Mouse (Mus musculus) gastrocnemius, postnatal 4 days (tissue): ENCODE measurements around the gene Zfyve28. TPM values are rescaled to one million over a fixed set of nuclear protein-coding genes. Genes with fewer than 3 reads are reported as not detected.

Source experiments
- DNase-seq, 2 experiments: peaks; one replicate each; pipeline ENCODE4 v3.0.0; 2021 to 2022; ENCODE audit warnings: low spot score in 2 of 2, mixed read lengths in 2 of 2
- total RNA-seq, 2 experiments: library from RNA; stranded (reverse); gene quantifications; 2 replicates each; pipeline ENCODE4 v1.2.3; 2021

Gene Zfyve28
- total RNA-seq, 2 experiments from 2014 or later: 2.8 to 2.9 TPM

- DNase-seq: peak; percentile 5 to 12
These were observed 104.3 kb downstream of the Zfyve28 start for GRCm38 (mm10) chr5:34183976-34184375.

GRCm38 (mm10) chr5:34183156-34183880 is 104.9 kb downstream of the Zfyve28 start:
- DNase-seq: peak; percentile 10 to 14

- peak; percentile 14 to 18 for DNase-seq
These were observed 105.8 kb downstream of the Zfyve28 start for GRCm38 (mm10) chr5:34182486-34182885.

- DNase-seq: peak in 1 of 2 experiments; percentile 5
These were observed 110.4 kb downstream of the Zfyve28 start for GRCm38 (mm10) chr5:34177821-34178220.

GRCm38 (mm10) chr5:34177091-34177490 is 111.2 kb downstream of the Zfyve28 start:
- no peak for DNase-seq

- no peak for DNase-seq
These were observed 111.6 kb downstream of the Zfyve28 start for GRCm38 (mm10) chr5:34176691-34177090.

GRCm38 (mm10) chr5:34175403-34175694 is 112.9 kb downstream of the Zfyve28 start:
- DNase-seq: no peak

GRCm38 (mm10) chr5:34174550-34175402 is 113.5 kb downstream of the Zfyve28 start:
- DNase-seq: no peak

GRCm38 (mm10) chr5:34174021-34174420 is 114.2 kb downstream of the Zfyve28 start:
- DNase-seq: no peak

- DNase-seq: no peak
These were observed 117.5 kb downstream of the Zfyve28 start for GRCm38 (mm10) chr5:34170726-34171125.

GRCm38 (mm10) chr5:34169954-34170353 is 118.3 kb downstream of the Zfyve28 start:
- DNase-seq: no peak

GRCm38 (mm10) chr5:34168950-34169891 is 119.0 kb downstream of the Zfyve28 start, which contains the start of the genes Poln and Haus3:
Poln (minus strand) TSS chr5:34169448.
Haus3 (minus strand) TSS chr5:34169527.
- peak; percentile 91 to 97 for DNase-seq

- DNase-seq: no peak
These were observed 120.4 kb downstream of the Zfyve28 start for GRCm38 (mm10) chr5:34167857-34168256.

- no peak for DNase-seq
These were observed 122.5 kb downstream of the Zfyve28 start for GRCm38 (mm10) chr5:34165793-34166192.

GRCm38 (mm10) chr5:34148476-34148875 is 139.8 kb downstream of the Zfyve28 start:
- no peak for DNase-seq

GRCm38 (mm10) chr5:34147554-34147953 is 140.7 kb downstream of the Zfyve28 start:
- no peak for DNase-seq

Other genes starting within 250 kb of the Zfyve28 start
- gene Poln, start 119.0 kb downstream of the Zfyve28 start, total RNA-seq: 1 to 10 TPM; 2.1 TPM
- gene Haus3, start 118.9 kb downstream of the Zfyve28 start, total RNA-seq: 1 to 10 TPM; 7.9 to 8.4 TPM
- gene Mxd4, start 100.7 kb downstream of the Zfyve28 start, total RNA-seq: 10 to 100 TPM; 79.5 to 81.3 TPM
- under 1 TPM; 0.16 to 0.17 TPM for gene Cfap99, start 151 bp upstream of the Zfyve28 start, total RNA-seq
- gene Rnf4, start 47.8 kb upstream of the Zfyve28 start, total RNA-seq: 10 to 100 TPM; 63.2 to 66.1 TPM
- 10 to 100 TPM; 35.8 to 41.1 TPM for gene Fam193a, start 81.5 kb upstream of the Zfyve28 start, total RNA-seq
- 10 to 100 TPM in 1 of 2 experiments, 1 to 10 TPM in 1; 9.8 to 10.1 TPM for gene Tnip2, start 225.5 kb upstream of the Zfyve28 start, total RNA-seq
- 1 to 10 TPM; 4.9 to 5.4 TPM for gene Sh3bp2, start 237.4 kb upstream of the Zfyve28 start, total RNA-seq